Mouse (Mus musculus): ENCODE results near the gene Gm5725. TPM values are rescaled to one million over a fixed set of nuclear protein-coding genes. Genes with fewer than 3 reads are reported as not detected.

The Gm5725 gene
- not detected for polyA plus RNA-seq (2014; fragmentation: Illumina TruSeq; extraction: RNeasy Lipid Tissue Mini Kit (QIAGEN cat#74804); ENCODE audit: low read depth, low replicate concordance)

DNA sequence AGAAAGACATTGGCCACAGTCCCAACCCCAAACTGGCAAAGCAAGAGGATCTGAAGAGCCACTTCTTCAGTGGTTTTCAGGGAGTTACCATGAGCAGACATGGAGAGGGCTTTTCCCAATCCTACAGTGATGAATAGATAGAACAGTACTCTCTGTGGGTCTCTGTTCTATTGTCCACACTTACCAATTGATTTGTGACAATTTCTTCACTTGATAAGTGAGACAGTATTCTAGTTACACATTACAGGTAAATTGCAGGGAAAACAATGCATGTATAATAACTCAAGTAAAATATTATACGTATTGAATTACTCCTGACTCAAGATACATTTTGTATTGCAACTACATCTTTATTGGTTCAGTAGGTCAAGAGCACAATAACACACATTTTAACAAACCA lies at the start of gene Gm5725:
Gene Gm5725 (minus strand): TSS at position 101 of the 400 bp plus-strand sequence.

DNA sequence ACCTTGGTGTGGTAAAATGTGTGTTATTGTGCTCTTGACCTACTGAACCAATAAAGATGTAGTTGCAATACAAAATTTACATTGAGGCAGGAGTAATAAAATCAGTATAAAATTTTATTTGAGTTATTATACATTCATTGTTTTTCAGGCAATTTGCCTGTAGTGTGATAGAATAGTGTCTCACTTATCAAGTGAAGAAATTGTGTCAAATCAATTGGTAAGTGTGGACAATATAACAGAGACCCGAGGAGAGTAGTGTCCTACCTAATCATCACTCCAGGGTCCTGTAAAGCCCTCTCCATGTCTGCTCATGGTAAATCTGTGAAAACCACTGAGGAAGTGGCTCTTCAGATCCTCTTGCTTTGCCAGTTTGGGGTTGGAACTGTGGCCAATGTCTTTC lies 12.0 kb downstream of the Gm5725 start, which contains the start of gene Vmn1r135:
Gene Vmn1r135 (plus strand): TSS at position 301 of the 400 bp plus-strand sequence.

DNA sequence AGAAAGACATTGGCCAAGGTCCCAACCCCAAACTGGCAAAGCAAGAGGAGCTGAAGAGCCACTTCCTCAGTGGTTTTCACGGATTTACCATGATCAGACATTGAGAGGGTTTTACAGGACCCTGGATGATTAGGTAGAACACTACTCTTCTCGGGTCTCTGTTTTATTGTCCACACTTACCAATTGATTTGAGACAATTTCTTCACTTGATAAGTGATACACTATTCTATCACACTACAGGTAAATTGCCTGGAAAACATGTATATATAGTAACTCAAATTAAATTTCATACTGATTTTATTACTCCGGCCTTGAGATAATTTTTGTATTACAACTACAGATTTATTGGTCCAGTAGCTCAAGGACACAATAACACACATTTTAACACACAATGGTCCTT lies 47.4 kb downstream of the Gm5725 start, which contains the start of gene Gm4177:
Gene Gm4177 (minus strand): TSS at position 101 of the 400 bp plus-strand sequence.

Other genes starting within 250 kb of the Gm5725 start
- not detected for gene Vmn1r132, start 230.2 kb downstream of the Gm5725 start, polyA plus RNA-seq (2014; fragmentation: Illumina TruSeq; extraction: RNeasy Lipid Tissue Mini Kit (QIAGEN cat#74804); ENCODE audit: low read depth, low replicate concordance)
- gene Gm4175, start 82.8 kb downstream of the Gm5725 start, polyA plus RNA-seq (2014; fragmentation: Illumina TruSeq; extraction: RNeasy Lipid Tissue Mini Kit (QIAGEN cat#74804); ENCODE audit: low read depth, low replicate concordance), result not detected
- not detected for gene Gm4177, start 47.5 kb downstream of the Gm5725 start, polyA plus RNA-seq (2014; fragmentation: Illumina TruSeq; extraction: RNeasy Lipid Tissue Mini Kit (QIAGEN cat#74804); ENCODE audit: low read depth, low replicate concordance)
- not detected for gene Vmn1r135, start 11.9 kb downstream of the Gm5725 start, polyA plus RNA-seq (2014; fragmentation: Illumina TruSeq; extraction: RNeasy Lipid Tissue Mini Kit (QIAGEN cat#74804); ENCODE audit: low read depth, low replicate concordance)
- gene Gm5891, start 77.0 kb upstream of the Gm5725 start, polyA plus RNA-seq (2014; fragmentation: Illumina TruSeq; extraction: RNeasy Lipid Tissue Mini Kit (QIAGEN cat#74804); ENCODE audit: low read depth, low replicate concordance), result not detected
- not detected for gene Vmn1r137, start 150.3 kb upstream of the Gm5725 start, polyA plus RNA-seq (2014; fragmentation: Illumina TruSeq; extraction: RNeasy Lipid Tissue Mini Kit (QIAGEN cat#74804); ENCODE audit: low read depth, low replicate concordance)
- gene Vmn1r138, start 184.6 kb upstream of the Gm5725 start, polyA plus RNA-seq (2014; fragmentation: Illumina TruSeq; extraction: RNeasy Lipid Tissue Mini Kit (QIAGEN cat#74804); ENCODE audit: low read depth, low replicate concordance), result not detected
- not detected for gene Gm6176, start 212.0 kb upstream of the Gm5725 start, polyA plus RNA-seq (2014; fragmentation: Illumina TruSeq; extraction: RNeasy Lipid Tissue Mini Kit (QIAGEN cat#74804); ENCODE audit: low read depth, low replicate concordance)
- not detected for gene Vmn1r139, start 224.8 kb upstream of the Gm5725 start, polyA plus RNA-seq (2014; fragmentation: Illumina TruSeq; extraction: RNeasy Lipid Tissue Mini Kit (QIAGEN cat#74804); ENCODE audit: low read depth, low replicate concordance)

Data from testis, adult 10 weeks (tissue).